Mouse (Mus musculus) gastrocnemius, postnatal 4 days (tissue): ENCODE measurements at regions not wholly inside any gene's neighbourhood (a gene's known extent, or its start where the extent isn't known, plus 50 kb on each side); places are given as distances from the start of the nearest gene placed in this dataset.

Experiments used
- DNase-seq, 2 experiments: peaks; one replicate each; pipeline ENCODE4 v3.0.0; 2021 to 2022; ENCODE audit warnings: low spot score in 2 of 2, mixed read lengths in 2 of 2

- DNase-seq = no peak
Measured at GRCm38 (mm10) chr5:91828481-91828880, 134.4 kb downstream of the Rchy1 start.

- no peak for DNase-seq
Measured at GRCm38 (mm10) chr5:91826636-91827035, 136.2 kb downstream of the Rchy1 start.

- no peak for DNase-seq
Measured at GRCm38 (mm10) chr5:91822844-91823576, 139.9 kb downstream of the Rchy1 start.

- DNase-seq = no peak
Measured at GRCm38 (mm10) chr5:91818800-91819199, 144.1 kb downstream of the Rchy1 start.

GRCm38 (mm10) chr5:91818195-91818594 is 144.7 kb downstream of the Rchy1 start:
- no peak for DNase-seq

GRCm38 (mm10) chr5:91816376-91816950 is 146.4 kb downstream of the Rchy1 start:
- no peak for DNase-seq

GRCm38 (mm10) chr5:91814956-91815355 is 147.9 kb downstream of the Rchy1 start:
- DNase-seq = no peak

GRCm38 (mm10) chr5:91814417-91814762 is 148.5 kb downstream of the Rchy1 start:
- DNase-seq = no peak

- DNase-seq = no peak
Measured at GRCm38 (mm10) chr5:91813547-91814416, 149.1 kb downstream of the Rchy1 start.

- DNase-seq = no peak
Measured at GRCm38 (mm10) chr5:91807070-91808065, 155.5 kb downstream of the Rchy1 start.

- DNase-seq = no peak
Measured at GRCm38 (mm10) chr5:91801297-91801980, 161.4 kb downstream of the Rchy1 start.

- DNase-seq = no peak
Measured at GRCm38 (mm10) chr5:91797362-91797761, 165.5 kb downstream of the Rchy1 start.

GRCm38 (mm10) chr5:91792732-91793131 is 170.1 kb downstream of the Rchy1 start:
- DNase-seq = no peak

GRCm38 (mm10) chr5:91790412-91790811 is 172.5 kb downstream of the Rchy1 start:
- DNase-seq = no peak

- no peak for DNase-seq
Measured at GRCm38 (mm10) chr5:91783966-91784365, 178.9 kb downstream of the Rchy1 start.

- no peak for DNase-seq
Measured at GRCm38 (mm10) chr5:91776971-91777370, 185.9 kb downstream of the Rchy1 start.

GRCm38 (mm10) chr5:91774065-91774464 is 188.8 kb downstream of the Rchy1 start:
- no peak for DNase-seq

GRCm38 (mm10) chr5:91767886-91768285 is 195.0 kb downstream of the Rchy1 start:
- no peak for DNase-seq

GRCm38 (mm10) chr5:91767060-91767459 is 195.8 kb downstream of the Rchy1 start:
- no peak for DNase-seq

- DNase-seq = no peak
Measured at GRCm38 (mm10) chr5:91764621-91765020, 198.2 kb downstream of the Rchy1 start.
